Mouse (Mus musculus): ENCODE measurements at regions not wholly inside any gene's neighbourhood (a gene's known extent, or its start where the extent isn't known, plus 50 kb on each side); places are given as distances from the start of the nearest gene placed in this dataset.
A peak's percentile ranks its signal among the peaks of the same experiment; 100 is the strongest.

DNA sequence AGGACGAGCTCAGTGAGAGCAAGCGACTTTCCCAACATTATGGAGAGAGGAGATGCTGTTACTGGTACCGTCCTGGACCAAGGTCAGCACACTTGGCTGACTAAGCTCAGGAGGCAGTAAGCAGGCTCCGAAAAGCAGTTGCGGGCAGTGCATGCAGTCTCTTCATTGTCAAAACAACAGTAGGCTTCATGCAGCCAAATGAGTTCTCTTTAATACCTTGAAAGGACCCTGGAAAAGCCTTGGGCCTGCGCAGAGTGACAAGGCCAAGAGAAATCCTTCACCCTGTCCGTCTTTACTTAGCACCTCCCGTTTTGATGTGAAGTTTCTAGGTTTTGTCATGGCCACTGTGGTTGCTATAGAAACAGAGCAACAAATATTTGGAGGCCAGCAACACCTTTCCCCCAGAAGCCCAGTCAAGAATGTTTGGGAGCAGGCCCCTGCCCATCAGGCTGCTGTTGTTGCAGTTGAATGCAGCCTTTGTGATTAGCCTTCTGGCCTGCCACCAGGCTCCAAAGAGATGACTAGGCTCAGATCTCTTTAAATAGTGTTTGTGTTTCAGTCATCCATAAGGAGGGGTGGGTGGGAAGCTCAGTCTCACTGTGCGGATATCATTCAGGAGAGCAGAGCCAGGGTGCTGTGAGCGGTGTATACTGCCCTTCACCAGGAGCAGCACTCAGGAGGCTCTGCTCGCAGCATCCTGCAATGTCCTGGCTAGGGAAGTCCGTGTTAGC lies 85.6 kb upstream of the Jun start:
- Histone ChIP-seq H3K4me1 (ENCODE audit: control insufficient read depth, insufficient read depth, low read length) (no peaks in the 10 kb centered on the region), H3K79me2 (ENCODE audit: control insufficient read depth, insufficient read depth, low read length) (no peaks in the 10 kb centered on the region), H3K27me3 (ENCODE audit: control insufficient read depth, insufficient read depth, low read length) (no peaks in the 10 kb centered on the region), H3K36me3 (ENCODE audit: control insufficient read depth, insufficient read depth, low read length) (no peaks in the 10 kb centered on the region), H3K4me3 (ENCODE audit: insufficient read depth, low read depth, low read length) (no peak overlapping the region), H3K9ac (ENCODE audit: low read depth, low read length) (no peak overlapping the region), H3K27ac (replicated peaks; ENCODE audit: insufficient read depth, low read depth, low read length) (no peak overlapping the region)
- DNase-seq (ENCODE audit: extremely low read depth, low read depth, low spot score): no peak
- no peak for TF ChIP-seq CTCF (IDR thresholded peaks at IDR 0.05; ENCODE audit: low read depth, low read length)
- TF ChIP-seq POLR2A (IDR thresholded peaks at IDR 0.05; ENCODE audit: extremely low read depth, insufficient read depth, low read length): no peak
- WGBS: 91% methylated on average over 12 of the region's 12 CpGs

DNA sequence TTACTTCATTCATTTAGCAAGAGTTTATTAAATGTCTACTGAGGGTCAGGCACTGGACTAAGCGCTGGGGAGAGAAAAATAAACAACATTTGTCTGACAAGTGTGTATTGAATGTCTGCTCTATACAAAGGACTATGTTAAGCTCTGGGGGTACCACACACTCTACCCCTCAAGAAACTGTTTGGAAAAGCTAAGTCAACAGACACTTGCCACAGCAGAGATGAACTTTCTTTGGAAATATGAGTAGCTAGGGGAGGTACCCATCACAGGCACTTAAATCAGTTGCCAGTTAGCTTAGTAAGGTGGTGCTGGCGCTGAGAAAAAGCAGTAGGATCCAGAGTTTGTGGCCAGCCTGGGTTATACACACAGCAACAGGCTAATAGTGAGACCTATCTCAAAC lies 86.7 kb upstream of the Jun start:
- 95% methylated on average over 2 of the region's 2 CpGs for WGBS
- no peak for DNase-seq (ENCODE audit: extremely low read depth, low read depth, low spot score)

DNA sequence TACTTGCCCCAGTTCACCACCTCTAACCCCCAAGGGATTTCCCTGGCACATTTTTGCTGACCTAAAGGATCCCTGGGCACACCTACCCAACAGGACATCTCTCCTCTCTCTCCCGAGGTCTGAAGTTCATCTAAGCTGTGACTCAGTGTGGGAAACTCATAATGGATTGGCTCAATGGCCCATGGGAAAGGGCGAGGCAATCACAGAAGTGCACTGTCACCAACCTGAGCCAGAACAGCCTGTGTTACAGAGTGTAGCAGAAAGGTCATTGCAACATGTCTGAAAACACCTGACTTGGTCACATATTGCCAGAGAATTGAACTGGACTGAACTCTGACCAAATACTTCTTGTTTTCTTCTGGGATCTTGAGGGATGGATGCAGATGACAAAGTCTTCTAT lies 89.2 kb upstream of the Jun start:
- no peaks in the 10 kb centered on the region for H3K36me3 ChIP-seq (ENCODE audit: control insufficient read depth, insufficient read depth, low read length)
- no peak overlapping the region for H3K9ac ChIP-seq (ENCODE audit: low read depth, low read length)
- no peaks in the 10 kb centered on the region for H3K27me3 ChIP-seq (ENCODE audit: control insufficient read depth, insufficient read depth, low read length)
- TF ChIP-seq POLR2A (IDR thresholded peaks at IDR 0.05; ENCODE audit: extremely low read depth, insufficient read depth, low read length) (no peak), CTCF (IDR thresholded peaks at IDR 0.05; ENCODE audit: low read depth, low read length) (no peak)
- H3K4me1 ChIP-seq (ENCODE audit: control insufficient read depth, insufficient read depth, low read length): peaks cover 7% of the 10 kb centered on the region
- H3K79me2 ChIP-seq (ENCODE audit: control insufficient read depth, insufficient read depth, low read length): no peaks in the 10 kb centered on the region
- peak; percentile 92 for DNase-seq (ENCODE audit: extremely low read depth, low read depth, low spot score)
- H3K27ac ChIP-seq (replicated peaks; ENCODE audit: insufficient read depth, low read depth, low read length): no peak overlapping the region
- no peak overlapping the region for H3K4me3 ChIP-seq (ENCODE audit: insufficient read depth, low read depth, low read length)
- 18% methylated on average over 2 of the region's 2 CpGs for WGBS

More for the DNA sequence above, 86.7 kb upstream of the Jun start:
- Histone ChIP-seq H3K36me3 (ENCODE audit: control insufficient read depth, insufficient read depth, low read length) (no peaks in the 10 kb centered on the region), H3K4me1 (ENCODE audit: control insufficient read depth, insufficient read depth, low read length) (peaks cover 7% of the 10 kb centered on the region), H3K27me3 (ENCODE audit: control insufficient read depth, insufficient read depth, low read length) (no peaks in the 10 kb centered on the region), H3K9ac (ENCODE audit: low read depth, low read length) (no peak overlapping the region), H3K79me2 (ENCODE audit: control insufficient read depth, insufficient read depth, low read length) (no peaks in the 10 kb centered on the region), H3K4me3 (ENCODE audit: insufficient read depth, low read depth, low read length) (no peak overlapping the region), H3K27ac (replicated peaks; ENCODE audit: insufficient read depth, low read depth, low read length) (no peak overlapping the region)
- no peak for TF ChIP-seq POLR2A (IDR thresholded peaks at IDR 0.05; ENCODE audit: extremely low read depth, insufficient read depth, low read length)

DNA sequence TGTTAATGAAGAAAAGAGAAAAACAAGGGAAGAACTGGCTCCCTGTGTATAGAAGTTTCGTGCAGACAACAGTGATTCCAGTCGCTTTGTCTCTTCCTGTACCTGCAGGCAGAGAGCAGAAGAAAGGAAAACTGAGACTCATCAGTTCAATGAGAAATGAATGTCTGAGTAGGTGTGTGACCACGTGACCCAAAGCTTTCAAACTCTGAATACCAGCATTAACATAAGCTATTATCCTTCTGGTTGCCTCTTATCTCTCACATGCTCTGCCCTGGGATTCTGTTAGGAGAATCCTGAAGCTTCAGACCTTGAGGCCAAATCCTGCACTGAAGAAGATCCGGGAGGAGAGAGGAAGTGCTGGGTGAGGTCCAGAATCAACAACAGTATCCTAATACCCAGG lies 91.1 kb upstream of the Jun start:
- TF ChIP-seq CTCF (IDR thresholded peaks at IDR 0.05; ENCODE audit: low read depth, low read length) (no peak), POLR2A (IDR thresholded peaks at IDR 0.05; ENCODE audit: extremely low read depth, insufficient read depth, low read length) (no peak)
- peaks cover 7% of the 10 kb centered on the region for H3K4me1 ChIP-seq (ENCODE audit: control insufficient read depth, insufficient read depth, low read length)
- no peak overlapping the region for H3K4me3 ChIP-seq (ENCODE audit: insufficient read depth, low read depth, low read length)
- H3K36me3 ChIP-seq (ENCODE audit: control insufficient read depth, insufficient read depth, low read length): no peaks in the 10 kb centered on the region
- no peak for DNase-seq (ENCODE audit: extremely low read depth, low read depth, low spot score)
- no peaks in the 10 kb centered on the region for H3K27me3 ChIP-seq (ENCODE audit: control insufficient read depth, insufficient read depth, low read length)
- no peak overlapping the region for H3K27ac ChIP-seq (replicated peaks; ENCODE audit: insufficient read depth, low read depth, low read length)
- H3K79me2 ChIP-seq (ENCODE audit: control insufficient read depth, insufficient read depth, low read length): no peaks in the 10 kb centered on the region
- H3K9ac ChIP-seq (ENCODE audit: low read depth, low read length): no peak overlapping the region
- 59% methylated on average over 4 of the region's 4 CpGs for WGBS

DNA sequence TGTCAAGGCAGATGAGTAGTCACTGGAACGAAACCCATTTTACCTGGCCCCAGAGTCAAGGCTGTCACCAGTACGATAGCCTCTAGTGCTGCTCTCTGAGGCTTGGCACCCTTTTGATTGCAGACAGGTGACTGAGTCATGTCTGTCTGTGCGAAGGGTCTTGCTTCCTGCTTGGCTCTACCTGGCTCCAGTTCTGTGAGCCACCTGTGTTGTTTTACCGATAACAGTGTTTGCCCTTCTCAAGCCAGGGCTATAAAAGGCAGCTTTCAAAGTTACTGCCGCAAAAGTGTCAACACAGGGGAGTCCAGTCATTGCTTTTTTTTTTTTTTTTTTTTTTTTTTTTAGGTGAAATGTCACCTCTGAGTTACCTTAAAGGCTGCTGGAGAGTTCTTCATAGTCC lies 91.6 kb upstream of the Jun start:
- Histone ChIP-seq H3K27me3 (ENCODE audit: control insufficient read depth, insufficient read depth, low read length) (no peaks in the 10 kb centered on the region), H3K9ac (ENCODE audit: low read depth, low read length) (no peak overlapping the region), H3K79me2 (ENCODE audit: control insufficient read depth, insufficient read depth, low read length) (no peaks in the 10 kb centered on the region), H3K27ac (replicated peaks; ENCODE audit: insufficient read depth, low read depth, low read length) (no peak overlapping the region), H3K36me3 (ENCODE audit: control insufficient read depth, insufficient read depth, low read length) (no peaks in the 10 kb centered on the region), H3K4me1 (ENCODE audit: control insufficient read depth, insufficient read depth, low read length) (peaks cover 7% of the 10 kb centered on the region), H3K4me3 (ENCODE audit: insufficient read depth, low read depth, low read length) (no peak overlapping the region)
- 28% methylated on average over 5 of the region's 5 CpGs for WGBS
- no peak for TF ChIP-seq CTCF (IDR thresholded peaks at IDR 0.05; ENCODE audit: low read depth, low read length)
- no peak for TF ChIP-seq POLR2A (IDR thresholded peaks at IDR 0.05; ENCODE audit: extremely low read depth, insufficient read depth, low read length)
- DNase-seq (ENCODE audit: extremely low read depth, low read depth, low spot score): peak; percentile 95

DNA sequence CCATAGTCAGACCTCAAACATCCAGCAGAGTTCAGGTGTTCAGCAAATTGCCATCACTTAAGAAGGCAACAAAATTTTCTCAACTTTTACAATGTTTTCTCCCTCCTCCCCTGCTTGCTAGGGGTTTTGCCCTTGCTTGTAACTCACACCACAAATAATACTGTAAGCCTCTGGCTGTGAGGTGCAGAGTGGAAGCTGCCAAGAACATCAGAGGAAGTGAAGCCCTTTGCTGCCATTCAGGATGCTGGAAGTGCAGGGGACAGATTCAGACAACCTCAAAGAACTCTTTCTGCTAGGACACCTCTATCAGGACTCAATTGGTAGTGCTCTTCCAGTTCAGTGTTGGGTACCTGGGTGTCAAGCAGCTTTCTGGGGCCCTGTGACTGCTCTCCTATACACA lies 92.4 kb upstream of the Jun start:
- Histone ChIP-seq H3K27me3 (ENCODE audit: control insufficient read depth, insufficient read depth, low read length) (no peaks in the 10 kb centered on the region), H3K27ac (replicated peaks; ENCODE audit: insufficient read depth, low read depth, low read length) (no peak overlapping the region), H3K9ac (ENCODE audit: low read depth, low read length) (no peak overlapping the region), H3K4me1 (ENCODE audit: control insufficient read depth, insufficient read depth, low read length) (peaks cover 7% of the 10 kb centered on the region), H3K79me2 (ENCODE audit: control insufficient read depth, insufficient read depth, low read length) (no peaks in the 10 kb centered on the region), H3K36me3 (ENCODE audit: control insufficient read depth, insufficient read depth, low read length) (no peaks in the 10 kb centered on the region), H3K4me3 (ENCODE audit: insufficient read depth, low read depth, low read length) (no peak overlapping the region)
- no peak for DNase-seq (ENCODE audit: extremely low read depth, low read depth, low spot score)
- TF ChIP-seq CTCF (IDR thresholded peaks at IDR 0.05; ENCODE audit: low read depth, low read length): no peak
- TF ChIP-seq POLR2A (IDR thresholded peaks at IDR 0.05; ENCODE audit: extremely low read depth, insufficient read depth, low read length): no peak

All from liver, adult 2 months (tissue).